Mouse (Mus musculus): ENCODE results near the gene Spock2. TPM values are rescaled to one million over a fixed set of nuclear protein-coding genes. Genes with fewer than 3 reads are reported as not detected.

Spock2 gene
- polyA plus RNA-seq, 1 experiment, result 11.0 TPM

- H3K4me1 ChIP-seq (ENCODE audit: control insufficient read depth, insufficient read depth, low read length), result no peaks in the 10 kb centered on the region
- H3K27ac ChIP-seq (ENCODE audit: insufficient read depth, low read length), result no peak overlapping the region
- no peak overlapping the region for H3K4me3 ChIP-seq (ENCODE audit: low read depth, low read length)
- H3K27me3 ChIP-seq (ENCODE audit: control insufficient read depth, insufficient read depth, low read length, poor library complexity, severe bottlenecking), result no peaks in the 10 kb centered on the region
- H3K36me3 ChIP-seq (ENCODE audit: control insufficient read depth, insufficient read depth, low read length, poor library complexity, severe bottlenecking), result no peaks in the 10 kb centered on the region
- no peaks in the 10 kb centered on the region for H3K9me3 ChIP-seq (replicated peaks; ENCODE audit: control insufficient read depth, insufficient read depth, low read length, poor library complexity, severe bottlenecking)
- no peak for TF ChIP-seq POLR2A (IDR thresholded peaks at IDR 0.05; ENCODE audit: insufficient read depth, low read length)
- no peak for TF ChIP-seq EP300 (IDR thresholded peaks at IDR 0.05; ENCODE audit: insufficient read depth, low read depth, low read length)
- TF ChIP-seq CTCF (IDR thresholded peaks at IDR 0.05; ENCODE audit: low read depth, low read length), result no peak
- no peak overlapping the region for H3K9ac ChIP-seq (ENCODE audit: low read depth, poor library complexity, severe bottlenecking)
Measured at GRCm38 (mm10) chr10:60097774-60098173, 8.2 kb upstream of the Spock2 start.

- Histone ChIP-seq H3K9me3 (replicated peaks; ENCODE audit: control insufficient read depth, insufficient read depth, low read length, poor library complexity, severe bottlenecking) (no peaks in the 10 kb centered on the region), H3K36me3 (ENCODE audit: control insufficient read depth, insufficient read depth, low read length, poor library complexity, severe bottlenecking) (no peaks in the 10 kb centered on the region), H3K4me3 (ENCODE audit: low read depth, low read length) (no peak overlapping the region), H3K27ac (ENCODE audit: insufficient read depth, low read length) (no peak overlapping the region), H3K27me3 (ENCODE audit: control insufficient read depth, insufficient read depth, low read length, poor library complexity, severe bottlenecking) (no peaks in the 10 kb centered on the region; the same call in 1 of the 2 replicates), H3K9ac (ENCODE audit: low read depth, poor library complexity, severe bottlenecking) (peak overlapping the region; percentile 59; the same call in 1 of the 2 replicates), H3K4me1 (ENCODE audit: control insufficient read depth, insufficient read depth, low read length) (no peaks in the 10 kb centered on the region)
- no peak for TF ChIP-seq POLR2A (IDR thresholded peaks at IDR 0.05; ENCODE audit: insufficient read depth, low read length)
- no peak for TF ChIP-seq EP300 (IDR thresholded peaks at IDR 0.05; ENCODE audit: insufficient read depth, low read depth, low read length)
- no peak for TF ChIP-seq CTCF (IDR thresholded peaks at IDR 0.05; ENCODE audit: low read depth, low read length)
Measured at GRCm38 (mm10) chr10:60105391-60106145, 451 bp upstream of the Spock2 start.

- Histone ChIP-seq H3K36me3 (ENCODE audit: control insufficient read depth, insufficient read depth, low read length, poor library complexity, severe bottlenecking) (no peaks in the 10 kb centered on the region), H3K27me3 (ENCODE audit: control insufficient read depth, insufficient read depth, low read length, poor library complexity, severe bottlenecking) (no peaks in the 10 kb centered on the region; the same call in 1 of the 2 replicates), H3K9ac (ENCODE audit: low read depth, poor library complexity, severe bottlenecking) (peak overlapping the region; percentile 59), H3K9me3 (replicated peaks; ENCODE audit: control insufficient read depth, insufficient read depth, low read length, poor library complexity, severe bottlenecking) (no peaks in the 10 kb centered on the region), H3K4me3 (ENCODE audit: low read depth, low read length) (peak overlapping the region; percentile 67), H3K27ac (ENCODE audit: insufficient read depth, low read length) (no peak overlapping the region), H3K4me1 (ENCODE audit: control insufficient read depth, insufficient read depth, low read length) (no peaks in the 10 kb centered on the region)
- no peak for TF ChIP-seq EP300 (IDR thresholded peaks at IDR 0.05; ENCODE audit: insufficient read depth, low read depth, low read length)
- TF ChIP-seq CTCF (IDR thresholded peaks at IDR 0.05; ENCODE audit: low read depth, low read length), result no peak
- no peak for TF ChIP-seq POLR2A (IDR thresholded peaks at IDR 0.05; ENCODE audit: insufficient read depth, low read length)
Measured at GRCm38 (mm10) chr10:60106531-60107186, 640 bp downstream of the Spock2 start.

- Histone ChIP-seq H3K36me3 (ENCODE audit: control insufficient read depth, insufficient read depth, low read length, poor library complexity, severe bottlenecking) (no peaks in the 10 kb centered on the region), H3K27me3 (ENCODE audit: control insufficient read depth, insufficient read depth, low read length, poor library complexity, severe bottlenecking) (no peaks in the 10 kb centered on the region; the same call in 1 of the 2 replicates), H3K4me1 (ENCODE audit: control insufficient read depth, insufficient read depth, low read length) (no peaks in the 10 kb centered on the region), H3K4me3 (ENCODE audit: low read depth, low read length) (peak overlapping the region; percentile 67), H3K9me3 (replicated peaks; ENCODE audit: control insufficient read depth, insufficient read depth, low read length, poor library complexity, severe bottlenecking) (no peaks in the 10 kb centered on the region), H3K27ac (ENCODE audit: insufficient read depth, low read length) (no peak overlapping the region), H3K9ac (ENCODE audit: low read depth, poor library complexity, severe bottlenecking) (peak overlapping the region; percentile 59)
- TF ChIP-seq CTCF (IDR thresholded peaks at IDR 0.05; ENCODE audit: low read depth, low read length) (no peak), EP300 (IDR thresholded peaks at IDR 0.05; ENCODE audit: insufficient read depth, low read depth, low read length) (no peak), POLR2A (IDR thresholded peaks at IDR 0.05; ENCODE audit: insufficient read depth, low read length) (no peak)
Measured at GRCm38 (mm10) chr10:60107448-60107847, 1.4 kb downstream of the Spock2 start.

- Histone ChIP-seq H3K4me3 (ENCODE audit: low read depth, low read length) (no peak overlapping the region), H3K9ac (ENCODE audit: low read depth, poor library complexity, severe bottlenecking) (no peak overlapping the region), H3K9me3 (replicated peaks; ENCODE audit: control insufficient read depth, insufficient read depth, low read length, poor library complexity, severe bottlenecking) (no peaks in the 10 kb centered on the region), H3K27ac (ENCODE audit: insufficient read depth, low read length) (no peak overlapping the region), H3K36me3 (ENCODE audit: control insufficient read depth, insufficient read depth, low read length, poor library complexity, severe bottlenecking) (no peaks in the 10 kb centered on the region), H3K27me3 (ENCODE audit: control insufficient read depth, insufficient read depth, low read length, poor library complexity, severe bottlenecking) (no peaks in the 10 kb centered on the region; the same call in 1 of the 2 replicates), H3K4me1 (ENCODE audit: control insufficient read depth, insufficient read depth, low read length) (no peaks in the 10 kb centered on the region)
- no peak for TF ChIP-seq POLR2A (IDR thresholded peaks at IDR 0.05; ENCODE audit: insufficient read depth, low read length)
- TF ChIP-seq CTCF (IDR thresholded peaks at IDR 0.05; ENCODE audit: low read depth, low read length), result no peak
- TF ChIP-seq EP300 (IDR thresholded peaks at IDR 0.05; ENCODE audit: insufficient read depth, low read depth, low read length), result no peak
Measured at GRCm38 (mm10) chr10:60108321-60109111, 2.5 kb downstream of the Spock2 start.
